Mouse (Mus musculus) adrenal gland, adult 18-20 months (tissue): ENCODE data around the gene Golga4. TPM values are rescaled to one million over a fixed set of nuclear protein-coding genes. Genes with fewer than 3 reads are reported as not detected.

ENCODE experiments used
- DNase-seq, 2 experiments: peaks; one replicate each; pipeline ENCODE4 v3.0.0; 2021 to 2022; ENCODE audit warnings: low spot score in 2 of 2
- total RNA-seq, 2 experiments: library from RNA; stranded (reverse); gene quantifications; 1 replicate in 1 of 2; 2 replicates in 1 of 2; pipeline ENCODE4 v1.2.3; 2021

Gene Golga4
- total RNA-seq, 2 experiments from 2014 or later, result 102 to 126 TPM

DNA sequence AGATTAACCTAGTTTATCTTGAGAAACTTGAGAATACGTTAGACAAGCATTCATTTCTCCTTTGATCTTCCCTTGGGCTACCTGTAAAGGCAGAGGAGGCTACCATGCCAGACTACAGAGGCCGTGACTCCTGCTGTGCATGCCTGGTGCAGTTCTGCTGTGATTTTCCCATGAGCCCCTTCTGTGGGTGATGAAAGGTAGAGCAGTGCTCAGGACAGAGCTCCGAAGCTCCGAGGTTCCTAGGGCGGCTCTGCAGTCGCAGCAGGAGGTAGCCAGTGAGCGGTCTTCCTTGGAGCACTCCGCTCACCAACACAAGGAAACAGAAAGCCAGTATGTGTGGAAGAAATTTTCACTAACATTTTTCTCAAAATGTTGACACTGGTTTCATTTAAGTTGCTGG, 15.6 kb downstream of the Golga4 start:
- DNase-seq, result no peak

GRCm38 (mm10) chr9:118523738-118524137, 17.7 kb downstream of the Golga4 start:
- no peak for DNase-seq

GRCm38 (mm10) chr9:118527056-118527455, 21.0 kb downstream of the Golga4 start:
- DNase-seq, result no peak

- DNase-seq, result no peak
These were observed 23.7 kb downstream of the Golga4 start for GRCm38 (mm10) chr9:118529783-118530182.

DNA sequence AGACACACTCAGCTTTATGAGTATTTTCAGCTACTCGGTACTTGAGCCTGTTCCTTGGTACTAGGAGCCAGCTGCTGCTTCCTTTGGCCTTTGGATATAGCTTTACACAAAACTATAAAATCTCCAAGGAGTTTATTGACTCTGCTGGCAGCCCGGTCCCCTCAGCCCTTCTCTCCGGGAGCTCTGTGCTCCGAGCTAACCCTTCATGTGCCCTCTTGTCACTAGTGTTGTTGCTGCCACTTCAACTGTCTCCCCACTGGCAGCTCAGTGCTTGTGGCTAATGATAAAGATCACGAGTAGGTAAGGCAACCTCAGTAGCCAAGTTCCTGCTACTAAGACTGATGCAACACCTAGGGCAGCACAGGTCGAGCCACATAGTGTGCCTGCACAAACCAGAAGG, 24.6 kb downstream of the Golga4 start:
- no peak for DNase-seq

DNA sequence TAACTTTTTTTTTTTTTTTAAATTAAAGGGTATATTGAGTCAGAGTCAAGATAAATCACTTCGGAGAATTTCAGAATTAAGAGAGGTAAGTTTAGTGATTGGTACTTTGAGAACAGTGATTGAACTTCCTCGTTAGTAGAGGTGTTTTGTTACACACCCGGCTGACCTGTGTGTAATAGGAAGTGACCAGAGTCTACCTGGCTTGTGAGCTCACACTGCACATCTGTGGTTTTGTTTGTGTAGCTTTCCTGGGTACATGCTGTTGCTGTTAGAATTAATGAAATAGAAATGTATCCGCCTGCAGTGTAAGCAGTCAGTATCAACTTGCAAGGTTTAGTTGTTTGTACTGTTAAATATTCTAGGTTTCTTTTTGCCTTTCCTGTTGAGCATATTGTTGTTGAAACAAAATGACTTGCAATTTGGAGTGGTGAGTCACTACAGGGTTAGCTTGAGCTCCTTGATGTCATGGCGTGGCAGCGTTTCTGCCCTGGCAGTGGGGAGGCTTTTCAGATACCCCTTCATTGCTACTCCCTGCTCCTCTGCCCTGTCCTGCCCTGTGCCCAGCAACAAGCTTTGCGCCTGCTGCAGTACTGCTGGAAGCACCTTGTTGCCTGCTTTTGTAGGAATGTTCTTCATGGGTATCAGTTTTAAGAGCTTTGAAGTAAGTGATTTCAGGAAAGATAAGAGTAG, 26.6 kb downstream of the Golga4 start:
- DNase-seq, result no peak

DNA sequence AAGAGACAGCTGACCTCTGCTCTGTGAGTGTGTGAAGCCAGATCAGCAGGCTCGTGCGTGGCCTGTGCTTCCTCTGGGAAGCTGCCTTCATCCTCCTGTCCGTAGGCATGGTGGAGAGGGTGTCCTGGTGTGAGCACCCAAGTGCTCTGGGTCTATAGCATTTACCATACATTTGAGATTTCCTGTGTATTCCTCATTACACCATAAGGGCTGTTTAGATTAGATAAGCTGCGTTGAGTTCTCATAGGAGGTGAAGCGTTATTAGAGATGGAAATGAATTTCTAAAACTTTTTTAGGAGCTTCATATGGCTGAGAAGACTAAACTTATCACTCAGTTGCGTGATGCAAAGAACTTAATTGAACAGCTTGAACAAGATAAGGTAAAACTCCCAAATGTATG, 30.9 kb downstream of the Golga4 start:
- DNase-seq, result no peak

DNA sequence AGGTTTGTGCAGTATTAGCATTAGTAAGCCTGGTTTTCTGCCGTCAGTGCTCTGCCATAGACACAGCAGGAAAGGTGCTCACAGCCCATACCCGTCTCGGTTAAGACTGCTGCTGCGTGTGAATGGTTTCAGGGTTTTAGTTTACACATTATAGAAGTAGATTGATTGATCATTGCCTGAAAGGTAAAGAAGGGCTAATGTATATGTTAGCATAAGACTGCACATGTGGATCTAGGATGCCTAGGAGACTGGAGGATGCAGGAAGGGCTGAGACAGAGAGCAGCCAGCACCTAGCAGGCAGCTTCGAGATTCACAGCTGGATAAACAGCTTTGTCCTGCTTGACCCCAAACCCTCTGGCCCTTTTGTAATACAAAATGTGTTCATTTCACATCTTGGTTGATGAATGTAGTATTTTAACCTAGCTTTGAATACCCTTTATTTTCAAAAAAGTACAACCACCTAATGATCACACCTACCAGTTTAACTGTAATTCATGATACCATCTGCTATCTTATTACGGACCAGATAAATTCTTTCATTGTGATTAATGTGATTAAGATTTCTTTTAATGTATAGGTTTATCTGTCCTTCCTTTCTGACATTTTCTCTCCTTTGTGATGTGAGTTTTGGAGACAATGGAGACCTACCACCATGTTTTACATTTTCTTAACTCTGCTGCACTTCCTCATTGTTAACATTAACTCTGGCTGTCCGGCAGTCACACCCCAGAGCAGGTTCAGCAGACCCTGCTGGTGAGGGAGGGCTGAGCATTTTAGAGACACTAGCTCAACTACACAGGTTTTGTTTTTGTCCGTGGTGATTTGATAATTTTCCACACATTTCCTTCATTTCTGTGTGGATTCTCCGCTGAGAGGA, 31.6 kb downstream of the Golga4 start:
- no peak for DNase-seq

- DNase-seq, result no peak
These were observed 35.8 kb downstream of the Golga4 start for GRCm38 (mm10) chr9:118541851-118542250.

DNA sequence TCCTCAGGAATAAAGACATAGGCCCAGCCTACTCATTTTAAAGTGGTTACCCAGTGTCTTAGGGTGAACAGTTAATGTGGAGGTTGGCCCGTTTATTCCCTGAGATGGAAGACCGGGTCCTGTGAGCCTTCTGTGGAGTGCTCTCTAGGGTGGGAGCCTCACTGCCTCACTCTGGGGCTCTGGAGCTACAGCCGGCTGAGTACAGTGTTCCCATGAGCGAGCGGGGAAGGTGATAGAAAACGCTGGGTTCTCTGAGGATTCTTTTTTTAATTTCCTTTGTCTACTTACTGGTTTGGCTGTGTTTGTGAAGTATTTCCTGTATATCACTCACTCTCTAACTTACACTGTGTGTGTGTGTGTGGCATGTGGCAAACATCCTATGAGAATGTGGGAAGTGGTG, 39.1 kb downstream of the Golga4 start:
- DNase-seq, result no peak

DNA sequence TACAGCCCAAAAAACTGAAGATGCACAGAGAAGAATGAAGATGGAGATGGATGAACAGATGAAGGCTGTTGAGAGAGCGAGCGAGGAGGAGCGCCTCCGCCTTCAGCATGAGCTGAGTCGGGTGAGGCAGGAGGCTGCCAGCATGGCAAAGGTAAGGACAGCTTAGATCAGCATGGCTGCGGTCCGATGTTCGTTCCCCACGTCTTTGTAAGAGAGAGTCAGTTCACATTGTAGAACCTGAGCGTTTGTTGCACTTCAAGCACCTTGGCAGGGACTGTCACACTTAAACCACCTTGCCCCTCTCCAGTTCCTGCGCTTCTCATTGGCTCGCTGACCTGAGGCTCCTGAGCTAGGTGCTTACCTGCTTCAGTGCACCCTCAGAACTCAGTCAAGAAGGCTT, 42.6 kb downstream of the Golga4 start:
- DNase-seq, result no peak

DNA sequence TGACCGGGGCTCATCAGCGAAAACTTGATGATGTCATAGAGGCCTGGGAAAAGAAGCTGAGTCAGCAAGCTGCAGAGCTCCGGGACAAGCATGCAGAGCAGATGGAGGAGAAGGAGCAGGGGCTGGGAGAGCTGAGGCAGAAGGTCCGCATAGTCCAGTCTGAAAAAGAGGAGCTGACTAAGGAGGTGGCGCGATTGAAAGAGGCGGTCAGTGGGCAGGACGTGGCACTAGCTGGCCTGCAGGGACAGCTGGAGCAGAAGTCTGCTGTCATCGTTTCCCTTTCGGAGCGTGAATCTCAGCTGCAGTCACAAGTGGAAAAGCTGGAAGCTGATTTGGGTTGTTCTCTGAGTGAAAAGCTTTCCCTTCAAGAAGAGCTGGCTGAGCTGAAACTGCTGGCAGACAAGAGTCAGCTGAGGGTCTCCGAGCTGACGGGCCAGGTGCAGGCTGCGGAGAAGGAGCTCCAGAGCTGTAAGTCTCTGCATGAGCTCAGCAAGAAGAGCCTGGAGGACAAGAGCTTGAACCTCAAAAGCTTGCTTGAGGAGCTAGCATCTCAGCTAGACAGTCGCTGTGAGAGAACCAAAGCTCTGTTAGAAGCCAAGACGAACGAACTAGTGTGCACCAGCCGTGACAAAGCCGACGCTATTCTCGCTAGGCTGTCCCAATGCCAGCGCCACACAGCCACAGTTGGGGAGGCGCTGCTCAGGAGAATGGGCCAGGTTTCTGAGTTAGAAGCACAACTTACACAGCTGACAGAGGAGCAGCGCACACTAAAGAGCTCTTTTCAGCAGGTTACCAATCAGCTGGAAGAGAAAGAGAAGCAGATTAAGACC, 51.1 kb downstream of the Golga4 start:
- no peak for DNase-seq

GRCm38 (mm10) chr9:118563356-118563755, 57.3 kb downstream of the Golga4 start:
- DNase-seq, result no peak

- DNase-seq, result no peak
These were observed 57.8 kb downstream of the Golga4 start for GRCm38 (mm10) chr9:118563866-118564265.

DNA sequence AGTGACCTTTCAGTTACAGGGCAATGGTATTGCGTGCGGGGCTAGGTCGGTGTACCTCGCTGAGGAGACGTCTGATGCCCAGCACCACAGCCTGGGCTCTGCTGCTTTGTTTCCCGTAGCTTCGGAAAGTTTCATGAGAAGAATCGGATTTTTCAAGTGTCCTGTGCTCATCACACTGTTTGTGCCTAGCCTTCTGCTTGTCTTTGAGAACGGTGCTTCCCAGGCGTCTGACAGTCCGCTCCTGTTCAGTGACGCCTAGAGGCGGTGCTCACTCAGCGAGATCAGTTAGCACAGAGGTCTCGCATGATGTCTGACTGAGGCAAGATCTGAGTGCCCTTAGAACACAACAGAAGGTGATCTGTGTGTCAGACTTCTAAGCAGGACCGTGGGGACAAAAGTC, 58.6 kb downstream of the Golga4 start:
- DNase-seq, result no peak

GRCm38 (mm10) chr9:118569328-118569727, 63.3 kb downstream of the Golga4 start:
- DNase-seq, result no peak

GRCm38 (mm10) chr9:118570865-118571264, 64.8 kb downstream of the Golga4 start:
- no peak for DNase-seq

DNA sequence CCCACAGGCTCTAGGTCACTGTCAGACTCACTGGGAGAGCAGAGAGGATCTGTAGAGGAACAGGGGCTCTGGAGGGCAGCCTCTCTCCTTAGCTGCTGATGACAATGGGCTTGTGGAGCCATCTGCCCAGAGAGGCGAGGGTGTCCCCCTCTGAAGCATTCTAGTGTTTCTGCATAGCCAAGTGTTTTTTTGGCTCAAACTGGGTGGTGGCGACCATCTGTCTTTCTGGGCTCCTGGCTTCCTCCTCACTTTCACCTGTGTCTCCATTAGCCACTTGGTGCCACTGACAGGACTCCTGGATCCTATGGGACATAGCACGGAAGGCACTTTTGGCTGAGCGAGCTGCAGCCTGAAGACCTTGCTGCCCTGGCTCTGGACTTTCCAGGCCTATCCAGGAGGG, 65.6 kb downstream of the Golga4 start:
- DNase-seq, result no peak

- DNase-seq, result no peak
These were observed 68.8 kb downstream of the Golga4 start for GRCm38 (mm10) chr9:118574911-118575310.

GRCm38 (mm10) chr9:118580371-118580770, 74.3 kb downstream of the Golga4 start:
- DNase-seq, result no peak

DNA sequence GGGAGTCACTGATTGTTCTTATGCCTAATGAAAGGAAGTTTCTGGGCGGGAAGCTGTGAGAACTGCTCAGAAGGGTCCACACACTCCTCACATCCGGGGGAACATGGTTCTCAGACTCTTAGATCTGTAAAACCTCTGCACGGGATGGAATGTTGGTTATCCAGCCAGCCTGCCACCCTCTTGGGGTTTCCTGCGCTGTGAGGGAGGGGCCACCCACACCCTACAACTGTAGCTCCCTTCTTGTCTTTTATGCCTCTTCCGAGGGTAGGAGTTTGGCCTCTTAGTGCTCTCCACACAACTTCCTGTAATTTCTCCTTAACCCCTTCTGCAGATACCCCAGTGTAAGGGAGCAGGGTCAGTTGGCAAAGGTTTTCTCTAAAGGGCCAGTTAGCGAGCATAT, 76.7 kb downstream of the Golga4 start:
- DNase-seq, result no peak

- DNase-seq, result no peak
These were observed 78.8 kb downstream of the Golga4 start for GRCm38 (mm10) chr9:118584838-118585237.
